Mouse (Mus musculus): ENCODE results near the gene Ripor3. TPM values are rescaled to one million over a fixed set of nuclear protein-coding genes. Genes with fewer than 3 reads are reported as not detected.
A peak's percentile ranks its signal among the peaks of the same experiment; 100 is the strongest.

Gene Ripor3
- polyA plus RNA-seq, 1 experiment from 2014 or later = 2.9 TPM

DNA sequence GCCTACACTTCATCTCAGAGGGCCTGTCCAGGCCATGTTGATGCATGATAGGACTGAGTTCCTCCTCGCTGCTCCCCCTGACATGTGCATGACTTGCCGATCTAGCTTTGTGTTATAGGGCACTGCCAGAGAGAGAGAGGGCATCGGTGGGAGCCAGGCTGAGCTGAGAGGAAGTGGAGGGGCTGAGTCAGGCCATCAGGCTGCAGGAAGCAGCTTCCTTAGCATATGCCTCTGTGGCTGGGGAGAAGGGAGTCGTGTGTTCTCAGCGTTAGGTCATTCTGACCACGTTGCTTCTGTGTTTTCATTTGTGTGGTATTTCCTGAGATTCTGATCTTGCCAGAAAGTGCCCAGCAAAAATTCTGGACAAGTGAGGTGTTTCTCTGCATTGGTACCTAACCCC is 61.2 kb downstream of the Ripor3 start:
- no peak overlapping the region for H3K9ac ChIP-seq
- ATAC-seq = peak; percentile 31; the same call in 1 of the 2 replicates
- peaks cover 65% of the 10 kb centered on the region for H3K4me1 ChIP-seq
- no peaks in the 10 kb centered on the region for H3K9me3 ChIP-seq (replicated peaks)
- peak overlapping the region; percentile 45 for H3K27ac ChIP-seq
- 22% methylated on average over 6 of the region's 6 CpGs for WGBS (ENCODE audit: insufficient replicate concordance)
- H3K4me3 ChIP-seq = no peak overlapping the region
- no peak overlapping the region for H3K4me2 ChIP-seq
- H3K36me3 ChIP-seq = no peaks in the 10 kb centered on the region
- no peaks in the 10 kb centered on the region for H3K27me3 ChIP-seq (replicated peaks)

DNA sequence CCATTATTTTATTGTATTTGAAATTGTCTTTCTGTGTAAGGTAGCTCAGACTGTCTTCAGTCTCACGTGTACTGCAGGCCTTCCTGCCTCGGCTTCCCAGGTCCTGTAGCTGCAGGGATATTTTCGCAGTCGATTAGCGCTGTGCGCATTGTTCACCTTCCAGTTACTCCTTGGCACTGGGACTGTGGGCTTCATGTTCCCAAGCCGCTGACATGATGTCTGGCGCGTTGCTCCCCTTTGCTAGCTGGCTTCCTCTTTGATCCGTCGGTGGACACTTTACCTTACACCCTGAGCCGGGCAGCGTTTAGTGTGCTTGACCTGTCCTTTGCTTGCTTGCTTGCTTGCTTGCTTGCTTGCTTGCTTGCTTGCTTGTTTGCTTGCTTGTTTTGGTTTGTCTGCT is 61.9 kb downstream of the Ripor3 start:
- Histone ChIP-seq H3K4me1 (peaks cover 72% of the 10 kb centered on the region), H3K4me3 (no peak overlapping the region), H3K9me3 (replicated peaks) (no peaks in the 10 kb centered on the region), H3K9ac (no peak overlapping the region), H3K27me3 (replicated peaks) (no peaks in the 10 kb centered on the region), H3K36me3 (no peaks in the 10 kb centered on the region), H3K27ac (peak overlapping the region; percentile 20), H3K4me2 (no peak overlapping the region)
- ATAC-seq = no peak
- 59% methylated on average over 13 of the region's 13 CpGs for WGBS (ENCODE audit: insufficient replicate concordance)

DNA sequence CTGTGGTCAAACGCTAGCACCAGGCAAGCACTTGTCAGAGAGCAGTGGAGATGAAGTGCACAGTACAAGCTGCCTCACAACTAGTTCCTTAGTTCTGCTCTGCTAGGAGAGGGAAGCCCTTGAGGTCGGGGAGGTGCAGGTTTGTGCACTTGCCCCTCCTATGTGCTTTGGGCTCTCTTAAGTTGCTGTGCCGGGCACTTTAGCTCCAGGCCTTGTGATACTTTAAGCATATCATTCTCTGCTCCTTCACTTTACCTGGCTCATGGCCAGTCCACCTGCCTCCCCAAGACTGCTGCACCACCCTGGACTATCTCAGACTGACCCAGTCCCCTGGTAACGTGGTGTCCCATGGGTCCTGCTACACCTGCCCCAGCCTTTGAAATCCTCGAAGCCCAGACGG is 62.4 kb downstream of the Ripor3 start:
- H3K4me1 ChIP-seq = peaks cover 77% of the 10 kb centered on the region
- no peak for ATAC-seq
- H3K4me3 ChIP-seq = no peak overlapping the region
- no peaks in the 10 kb centered on the region for H3K27me3 ChIP-seq (replicated peaks)
- peak overlapping the region; percentile 20; the same call in 1 of the 2 replicates for H3K27ac ChIP-seq
- H3K9ac ChIP-seq = no peak overlapping the region
- no peaks in the 10 kb centered on the region for H3K36me3 ChIP-seq
- 69% methylated on average over 6 of the region's 6 CpGs for WGBS (ENCODE audit: insufficient replicate concordance)
- no peaks in the 10 kb centered on the region for H3K9me3 ChIP-seq (replicated peaks)
- H3K4me2 ChIP-seq = no peak overlapping the region

DNA sequence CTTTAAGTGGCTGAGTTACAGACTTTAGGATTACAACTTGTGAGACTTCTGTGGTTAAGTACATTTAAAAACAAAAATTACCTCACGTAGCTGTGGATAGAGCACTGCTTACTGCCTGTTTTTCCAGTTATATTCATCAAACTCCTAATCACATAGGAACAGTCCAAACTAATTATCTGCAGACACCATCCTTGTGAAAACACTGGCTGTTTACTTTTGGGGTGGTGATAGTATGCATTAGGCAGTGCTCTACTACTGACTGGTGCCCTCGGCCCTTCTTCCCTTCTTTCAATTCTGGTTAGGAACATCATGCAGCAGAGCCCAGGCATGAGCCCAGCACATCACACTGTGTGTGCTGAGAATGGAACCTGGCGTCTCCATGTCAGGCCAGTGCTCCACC is 63.2 kb downstream of the Ripor3 start:
- H3K36me3 ChIP-seq = no peaks in the 10 kb centered on the region
- peak overlapping the region; percentile 28; the same call in 1 of the 2 replicates for H3K27ac ChIP-seq
- H3K9me3 ChIP-seq (replicated peaks) = no peaks in the 10 kb centered on the region
- ATAC-seq = peak; percentile 50
- peaks cover 85% of the 10 kb centered on the region for H3K4me1 ChIP-seq
- no peaks in the 10 kb centered on the region for H3K27me3 ChIP-seq (replicated peaks)
- 0 out of 2 replicates have a peak overlapping the region, but pooled peaks have one; percentile 4 for H3K4me2 ChIP-seq
- WGBS (ENCODE audit: insufficient replicate concordance) = 42% methylated on average over 3 of the region's 3 CpGs
- no peak overlapping the region for H3K9ac ChIP-seq
- H3K4me3 ChIP-seq = no peak overlapping the region

DNA sequence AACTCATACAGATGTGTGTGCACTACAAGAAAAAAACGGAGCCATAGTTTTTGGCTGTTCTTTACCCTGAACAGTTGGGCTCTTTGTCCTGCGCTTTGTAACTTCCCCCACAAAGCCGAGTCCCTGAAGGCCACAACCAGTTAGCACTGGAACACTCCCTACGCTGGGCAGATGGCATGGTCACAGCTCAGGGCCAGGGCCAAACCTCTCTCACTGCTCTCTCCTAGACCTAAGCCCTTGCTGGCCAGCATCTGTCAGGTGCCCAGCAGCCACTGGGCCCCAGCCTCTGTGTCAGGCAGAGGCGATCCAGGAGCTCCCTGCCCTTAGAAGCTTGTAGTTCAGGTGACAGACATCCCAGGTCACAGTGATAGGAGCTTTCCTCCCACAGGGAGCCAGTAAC is 65.0 kb downstream of the Ripor3 start:
- peaks cover 93% of the 10 kb centered on the region for H3K4me1 ChIP-seq
- H3K4me2 ChIP-seq = no peak overlapping the region
- 81% methylated on average over 5 of the region's 5 CpGs for WGBS (ENCODE audit: insufficient replicate concordance)

DNA sequence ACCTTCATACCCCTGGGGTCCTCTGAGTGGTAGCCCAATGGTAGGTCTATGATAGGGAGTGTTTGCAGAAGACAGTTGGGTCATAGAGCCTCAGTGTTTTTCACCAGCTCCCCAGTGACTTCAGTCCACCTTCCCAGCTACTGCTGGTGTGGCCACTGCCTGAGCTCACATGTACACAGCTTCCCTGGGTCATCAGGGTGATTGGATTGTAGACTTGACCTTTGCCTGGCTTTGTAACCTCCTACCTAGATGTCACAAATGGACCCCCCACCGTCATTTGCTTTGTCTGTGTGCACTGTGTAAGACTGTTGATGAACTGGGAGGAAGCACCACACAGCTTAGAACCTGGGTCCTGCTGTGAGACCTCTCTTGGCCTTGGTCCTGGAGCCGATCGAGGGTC is 66.2 kb downstream of the Ripor3 start:
- no peaks in the 10 kb centered on the region for H3K9me3 ChIP-seq (replicated peaks)
- no peak overlapping the region for H3K9ac ChIP-seq
- H3K27ac ChIP-seq = 0 out of 2 replicates have a peak overlapping the region, but pooled peaks have one; percentile 1
- H3K4me3 ChIP-seq = no peak overlapping the region
- ATAC-seq = no peak
- no peaks in the 10 kb centered on the region for H3K27me3 ChIP-seq (replicated peaks)
- no peaks in the 10 kb centered on the region for H3K36me3 ChIP-seq
- 85% methylated on average over 3 of the region's 3 CpGs for WGBS (ENCODE audit: insufficient replicate concordance)
- H3K4me1 ChIP-seq = peaks cover 90% of the 10 kb centered on the region
- no peak overlapping the region for H3K4me2 ChIP-seq

More for the DNA sequence above, 65.0 kb downstream of the Ripor3 start:
- Histone ChIP-seq H3K9me3 (replicated peaks) (no peaks in the 10 kb centered on the region), H3K4me3 (no peak overlapping the region), H3K27me3 (replicated peaks) (no peaks in the 10 kb centered on the region), H3K9ac (no peak overlapping the region), H3K27ac (no peak overlapping the region), H3K36me3 (no peaks in the 10 kb centered on the region)
- ATAC-seq = no peak

DNA sequence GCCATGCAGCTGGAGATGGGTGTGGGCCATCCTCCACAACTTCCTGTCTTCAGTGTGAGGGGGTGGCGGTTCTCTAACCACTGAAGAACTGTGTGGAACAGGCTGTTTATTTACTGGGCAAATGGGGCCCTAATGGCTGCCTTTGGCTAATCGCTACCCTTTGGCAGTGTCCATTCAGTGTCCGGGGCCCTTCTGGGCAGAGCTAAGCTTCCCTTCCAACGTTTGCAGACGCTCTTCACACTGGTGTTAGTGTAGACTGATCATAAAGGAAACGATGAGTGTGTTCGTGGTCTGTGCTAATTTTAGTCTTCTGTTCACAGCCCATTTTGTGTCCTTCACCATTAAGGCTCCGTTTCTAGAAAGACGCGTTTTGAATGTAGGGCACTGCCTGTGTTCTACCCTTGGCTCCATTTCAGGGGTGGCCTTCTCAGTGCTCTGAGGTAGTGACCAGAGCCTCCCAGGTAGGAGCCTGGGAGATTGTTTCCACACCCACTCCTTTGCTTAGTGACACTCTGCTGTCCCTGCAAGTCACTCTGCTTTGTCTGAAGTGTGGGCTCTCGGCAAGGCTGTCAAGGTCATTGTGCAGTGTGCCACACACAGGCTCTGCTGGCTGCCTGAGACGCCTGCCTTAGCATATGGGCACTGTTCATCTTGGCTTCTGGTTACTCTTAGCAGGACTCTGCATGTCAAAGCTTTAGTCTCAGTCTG is 67.3 kb downstream of the Ripor3 start:
- H3K4me1 ChIP-seq = peaks cover 88% of the 10 kb centered on the region
- 24% methylated on average over 12 of the region's 12 CpGs for WGBS (ENCODE audit: insufficient replicate concordance)
- no peak overlapping the region for H3K9ac ChIP-seq
- no peaks in the 10 kb centered on the region for H3K9me3 ChIP-seq (replicated peaks)
- H3K4me3 ChIP-seq = no peak overlapping the region
- peak overlapping the region; percentile 33 for H3K4me2 ChIP-seq
- no peak for ATAC-seq
- H3K36me3 ChIP-seq = peaks cover 5% of the 10 kb centered on the region; the same call in 1 of the 2 replicates
- H3K27ac ChIP-seq = peak overlapping the region; percentile 4; the same call in 1 of the 2 replicates
- no peaks in the 10 kb centered on the region for H3K27me3 ChIP-seq (replicated peaks)

DNA sequence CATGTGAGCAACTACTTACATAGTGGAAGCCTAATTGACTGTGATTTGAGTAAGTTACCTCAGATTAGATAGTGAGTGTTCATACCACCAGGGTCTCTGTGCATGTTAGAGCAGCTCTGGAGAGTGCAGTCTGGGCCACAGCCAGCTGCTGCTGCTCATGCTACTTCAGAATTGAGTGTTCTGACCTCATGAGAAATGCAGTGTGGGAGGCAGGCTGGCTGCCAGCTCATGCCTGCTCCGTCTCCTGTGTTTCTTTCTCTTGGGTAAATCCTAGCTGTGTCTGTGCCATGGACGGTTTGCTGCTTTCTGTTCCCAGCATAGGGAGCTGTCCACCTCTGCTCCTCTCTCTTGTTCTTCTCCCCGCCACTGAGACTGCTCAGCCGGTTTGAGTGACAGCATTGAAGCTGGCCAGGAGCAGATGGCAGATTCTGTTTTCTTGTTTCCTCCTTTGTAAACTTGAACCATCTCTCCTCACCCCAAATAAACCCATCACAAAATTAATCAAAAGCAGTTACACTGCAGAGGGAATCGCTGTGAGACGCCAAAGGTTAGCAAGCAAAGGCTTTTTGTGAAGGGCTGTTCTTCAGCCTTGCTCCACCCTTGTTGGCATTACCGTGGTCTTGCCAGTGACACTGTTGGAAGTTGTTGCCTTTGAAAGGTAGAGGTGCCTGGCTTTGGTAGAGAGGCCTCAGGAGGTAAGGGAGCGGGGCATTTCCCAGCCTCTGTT is 68.1 kb downstream of the Ripor3 start:
- WGBS (ENCODE audit: insufficient replicate concordance) = 37% methylated on average over 8 of the region's 8 CpGs

DNA sequence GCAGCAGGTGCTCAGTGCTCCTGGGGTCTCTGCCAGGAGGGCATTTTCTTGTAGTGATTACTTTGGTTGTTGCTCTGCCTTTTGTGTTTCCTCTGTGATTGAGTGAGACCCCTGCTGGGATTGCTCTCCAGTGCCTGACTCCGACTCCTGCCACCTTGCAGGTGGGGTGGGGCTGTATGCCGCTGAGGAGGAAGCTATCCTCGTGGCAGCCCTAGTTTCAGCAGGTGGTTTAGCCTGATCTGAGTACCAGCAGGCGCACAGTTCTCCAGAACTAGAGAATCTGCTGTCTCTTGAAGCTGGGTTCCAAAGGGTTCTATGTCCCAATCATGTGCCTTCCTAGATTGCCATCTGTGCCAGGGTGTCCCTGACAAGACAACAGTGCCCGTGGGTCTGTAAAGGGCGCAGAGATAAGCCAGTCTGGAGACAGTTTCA is 68.7 kb downstream of the Ripor3 start:
- Histone ChIP-seq H3K4me2 (no peak overlapping the region), H3K4me1 (peaks cover 75% of the 10 kb centered on the region), H3K4me3 (no peak overlapping the region), H3K9me3 (replicated peaks) (no peaks in the 10 kb centered on the region), H3K36me3 (peaks cover 9% of the 10 kb centered on the region), H3K27ac (0 out of 2 replicates have a peak overlapping the region, but pooled peaks have one; percentile 55), H3K27me3 (replicated peaks) (no peaks in the 10 kb centered on the region), H3K9ac (no peak overlapping the region)
- no peak for ATAC-seq
- WGBS (ENCODE audit: insufficient replicate concordance) = 37% methylated on average over 6 of the region's 6 CpGs

More for the DNA sequence above, 68.1 kb downstream of the Ripor3 start:
- H3K27me3 ChIP-seq (replicated peaks) = no peaks in the 10 kb centered on the region
- H3K9ac ChIP-seq = no peak overlapping the region
- peaks cover 81% of the 10 kb centered on the region for H3K4me1 ChIP-seq
- peaks cover 5% of the 10 kb centered on the region for H3K36me3 ChIP-seq
- H3K9me3 ChIP-seq (replicated peaks) = no peaks in the 10 kb centered on the region
- no peak for ATAC-seq
- peak overlapping the region; percentile 33 for H3K4me2 ChIP-seq
- no peak overlapping the region for H3K4me3 ChIP-seq
- peak overlapping the region; percentile 55 for H3K27ac ChIP-seq

DNA sequence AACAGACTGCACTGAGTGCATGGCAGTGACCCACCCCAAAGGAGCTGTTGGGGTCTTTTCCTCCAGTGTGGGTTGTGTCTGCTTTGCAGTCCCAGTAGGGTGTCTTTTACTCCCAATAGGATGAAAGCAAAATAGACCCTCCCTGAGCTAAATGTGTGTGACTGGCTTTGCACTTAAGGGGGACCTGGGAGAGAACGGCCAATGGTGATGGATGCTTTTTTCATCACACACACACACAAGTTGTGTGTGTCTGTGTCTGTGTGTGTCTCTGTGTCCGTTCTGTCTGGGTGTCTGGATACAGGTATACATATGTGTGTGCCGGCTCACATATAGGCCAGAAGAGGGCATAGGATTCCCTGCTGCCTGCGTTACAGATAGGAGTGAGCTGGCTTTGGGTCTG is 69.1 kb downstream of the Ripor3 start:
- no peak overlapping the region for H3K27ac ChIP-seq
- peaks cover 9% of the 10 kb centered on the region for H3K36me3 ChIP-seq
- no peak overlapping the region for H3K4me3 ChIP-seq
- no peak overlapping the region for H3K9ac ChIP-seq
- no peaks in the 10 kb centered on the region for H3K27me3 ChIP-seq (replicated peaks)
- ATAC-seq = no peak
- no peaks in the 10 kb centered on the region for H3K9me3 ChIP-seq (replicated peaks)
- H3K4me1 ChIP-seq = peaks cover 72% of the 10 kb centered on the region
- WGBS (ENCODE audit: insufficient replicate concordance) = 72% methylated on average over 4 of the region's 4 CpGs
- no peak overlapping the region for H3K4me2 ChIP-seq

DNA sequence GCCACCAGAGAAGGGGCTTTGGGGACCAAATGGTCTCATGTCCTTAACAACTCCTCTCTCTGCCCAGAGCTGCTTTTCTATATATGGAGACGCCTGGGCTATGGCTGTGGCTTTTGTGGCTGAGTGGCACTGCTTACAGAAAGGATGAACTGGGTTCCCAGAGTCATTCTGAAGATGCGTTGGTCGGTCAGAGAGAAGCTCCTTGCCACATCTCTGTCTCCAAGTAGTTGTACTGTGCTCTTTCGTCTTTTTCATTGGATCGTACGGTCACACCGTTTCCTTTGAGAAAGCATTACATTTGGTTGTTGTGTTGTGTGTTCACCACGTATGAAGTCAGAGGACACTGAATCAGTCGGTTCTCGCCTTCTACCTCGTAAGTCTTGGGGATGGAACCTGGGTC is 69.8 kb downstream of the Ripor3 start:
- H3K9ac ChIP-seq = no peak overlapping the region
- no peak for ATAC-seq
- H3K27me3 ChIP-seq (replicated peaks) = no peaks in the 10 kb centered on the region
- no peak overlapping the region for H3K27ac ChIP-seq
- WGBS (ENCODE audit: insufficient replicate concordance) = 76% methylated on average over 11 of the region's 11 CpGs
- H3K9me3 ChIP-seq (replicated peaks) = no peaks in the 10 kb centered on the region
- H3K4me2 ChIP-seq = no peak overlapping the region
- peaks cover 73% of the 10 kb centered on the region for H3K4me1 ChIP-seq
- peaks cover 12% of the 10 kb centered on the region for H3K36me3 ChIP-seq
- H3K4me3 ChIP-seq = no peak overlapping the region

Measured in liver, embryonic 12.5 days (tissue).